Mouse (Mus musculus): Measurements from ENCODE around the gene Arid2. TPM values are rescaled to one million over a fixed set of nuclear protein-coding genes. Genes with fewer than 3 reads are reported as not detected.

Gene Arid2
- polyA plus RNA-seq (2017; shearing (Covaris generic)): 10 to 100 TPM; 28.5 to 33.5 TPM

DNA sequence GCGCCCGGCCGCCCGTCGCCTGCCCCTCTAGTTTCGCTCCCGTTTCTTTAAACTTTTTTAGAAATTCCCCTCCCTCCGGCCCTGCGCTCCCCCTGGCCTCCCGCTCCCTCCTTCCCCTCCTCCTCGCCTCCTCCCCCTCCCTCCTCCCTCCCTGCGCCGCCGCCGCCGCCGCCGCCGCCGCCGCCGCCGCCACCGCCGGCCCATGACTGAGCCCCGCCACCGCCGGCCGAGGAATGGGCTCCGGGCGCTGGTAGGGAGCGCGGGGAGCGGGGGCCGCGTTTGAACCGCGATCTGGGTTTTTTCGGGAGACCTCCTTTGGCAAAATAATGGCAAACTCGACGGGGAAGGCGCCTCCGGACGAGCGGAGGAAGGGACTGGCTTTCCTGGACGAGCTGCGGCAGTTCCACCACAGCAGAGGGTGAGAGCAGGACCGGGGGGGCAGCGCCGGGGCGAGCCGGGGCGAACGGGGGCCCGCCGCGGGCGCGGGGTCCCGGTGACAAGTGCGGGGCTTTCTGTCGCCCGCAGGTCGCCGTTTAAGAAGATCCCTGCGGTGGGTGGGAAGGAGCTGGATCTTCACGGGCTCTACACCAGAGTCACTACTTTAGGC lies at the start of gene Arid2:
TSS of gene Arid2 (plus strand) at position 150 of the 607 bp plus-strand sequence.

Other genes with a start within 250 kb of the Arid2 start
- gene Scaf11, start 173.3 kb downstream of the Arid2 start, polyA plus RNA-seq (2017; shearing (Covaris generic)): 10 to 100 TPM; 76.7 to 81.8 TPM